Mouse (Mus musculus): ENCODE data around the gene Areg.
A peak's percentile ranks its signal among the peaks of the same experiment; 100 is the strongest.

Areg gene

GRCm38 (mm10) chr5:91139446-91139873, at the start of gene Areg:
Areg (plus strand) TSS chr5:91139599.
- DNase-seq (ENCODE audit: low spot score): peak; percentile 39

- no peak for DNase-seq (ENCODE audit: low spot score)
Observed at GRCm38 (mm10) chr5:91090301-91090700, 49.1 kb upstream of the Areg start.

GRCm38 (mm10) chr5:91097911-91098614, 41.3 kb upstream of the Areg start:
- no peak for DNase-seq (ENCODE audit: low spot score)

- DNase-seq (ENCODE audit: low spot score): no peak
Observed at GRCm38 (mm10) chr5:91101742-91102141, 37.7 kb upstream of the Areg start.

GRCm38 (mm10) chr5:91103943-91104665, 35.3 kb upstream of the Areg start:
- DNase-seq (ENCODE audit: low spot score): no peak

- no peak for DNase-seq (ENCODE audit: low spot score)
Observed at GRCm38 (mm10) chr5:91106248-91106647, 33.2 kb upstream of the Areg start.

- DNase-seq (ENCODE audit: low spot score): no peak
Observed at GRCm38 (mm10) chr5:91110023-91110670, 29.3 kb upstream of the Areg start.

GRCm38 (mm10) chr5:91111019-91111418, 28.4 kb upstream of the Areg start:
- DNase-seq (ENCODE audit: low spot score): no peak

GRCm38 (mm10) chr5:91113967-91114366, 25.4 kb upstream of the Areg start:
- no peak for DNase-seq (ENCODE audit: low spot score)

GRCm38 (mm10) chr5:91114574-91114973, 24.8 kb upstream of the Areg start:
- no peak for DNase-seq (ENCODE audit: low spot score)

GRCm38 (mm10) chr5:91118618-91119017, 20.8 kb upstream of the Areg start:
- DNase-seq (ENCODE audit: low spot score): no peak

- no peak for DNase-seq (ENCODE audit: low spot score)
Observed at GRCm38 (mm10) chr5:91123404-91123803, 16.0 kb upstream of the Areg start.

- DNase-seq (ENCODE audit: low spot score): no peak
Observed at GRCm38 (mm10) chr5:91124140-91124539, 15.3 kb upstream of the Areg start.

- no peak for DNase-seq (ENCODE audit: low spot score)
Observed at GRCm38 (mm10) chr5:91126623-91127022, 12.8 kb upstream of the Areg start.

- DNase-seq (ENCODE audit: low spot score): no peak
Observed at GRCm38 (mm10) chr5:91134961-91135360, 4.4 kb upstream of the Areg start.

GRCm38 (mm10) chr5:91138970-91139369, 429 bp upstream of the Areg start:
- DNase-seq (ENCODE audit: low spot score): no peak

GRCm38 (mm10) chr5:91140896-91141448, 1.6 kb downstream of the Areg start:
- DNase-seq (ENCODE audit: low spot score): no peak

GRCm38 (mm10) chr5:91144971-91145370, 5.6 kb downstream of the Areg start:
- DNase-seq (ENCODE audit: low spot score): no peak

- no peak for DNase-seq (ENCODE audit: low spot score)
Observed at GRCm38 (mm10) chr5:91147001-91147400, 7.6 kb downstream of the Areg start.

GRCm38 (mm10) chr5:91148054-91148453, 8.7 kb downstream of the Areg start:
- DNase-seq (ENCODE audit: low spot score): no peak

GRCm38 (mm10) chr5:91156677-91157076, 17.3 kb downstream of the Areg start:
- no peak for DNase-seq (ENCODE audit: low spot score)

- no peak for DNase-seq (ENCODE audit: low spot score)
Observed at GRCm38 (mm10) chr5:91157169-91157568, 17.8 kb downstream of the Areg start.

- no peak for DNase-seq (ENCODE audit: low spot score)
Observed at GRCm38 (mm10) chr5:91162787-91163186, 23.4 kb downstream of the Areg start.
